Mouse (Mus musculus): ENCODE results near the gene Mpc1. TPM values are rescaled to one million over a fixed set of nuclear protein-coding genes. Genes with fewer than 3 reads are reported as not detected.
A peak's percentile ranks its signal among the peaks of the same experiment; 100 is the strongest.

Gene Mpc1
- 198 and 227 TPM in 2 replicates for total RNA-seq (2015)
- 109 and 143 TPM in 2 replicates for total RNA-seq (2017)

DNA sequence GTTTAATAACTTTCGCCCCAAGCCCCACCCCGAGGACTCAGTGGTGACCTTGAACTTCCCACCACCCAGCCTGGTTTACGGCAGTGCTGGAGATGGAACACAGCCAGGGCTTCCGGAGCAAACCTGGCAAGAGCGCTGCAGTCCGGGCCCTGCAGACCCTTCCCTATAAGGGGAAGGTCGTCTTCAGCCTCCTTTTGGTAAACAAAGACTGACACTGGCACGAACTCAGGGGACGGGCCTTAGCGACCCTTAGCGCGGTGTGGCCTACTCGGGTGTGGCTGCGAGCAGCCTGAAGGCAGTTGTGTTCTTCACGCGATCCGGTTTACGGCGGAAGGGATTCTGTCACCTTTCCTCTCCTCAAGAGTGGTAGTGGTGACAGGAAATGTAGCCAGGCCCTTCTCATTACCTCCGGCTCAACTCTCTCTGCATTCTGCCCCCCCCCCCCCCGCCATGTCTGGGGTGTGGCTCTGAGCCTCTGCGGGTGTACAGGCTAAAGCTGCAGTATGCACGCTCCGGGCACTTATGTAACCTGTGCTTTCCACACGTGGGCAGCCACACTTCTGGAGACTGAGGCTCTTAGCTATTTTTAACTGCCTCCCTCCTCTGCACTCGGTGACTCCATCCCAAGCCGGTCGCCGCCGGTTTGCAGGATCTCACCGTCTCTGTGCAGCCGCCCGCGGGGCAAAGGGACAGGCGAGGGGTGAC lies at the start of gene Mpc1:
Mpc1 (plus strand) TSS at position 84 of the 705 bp plus-strand sequence.
- ATAC-seq (ENCODE audit: poor library complexity, severe bottlenecking): peak; percentile 51

DNA sequence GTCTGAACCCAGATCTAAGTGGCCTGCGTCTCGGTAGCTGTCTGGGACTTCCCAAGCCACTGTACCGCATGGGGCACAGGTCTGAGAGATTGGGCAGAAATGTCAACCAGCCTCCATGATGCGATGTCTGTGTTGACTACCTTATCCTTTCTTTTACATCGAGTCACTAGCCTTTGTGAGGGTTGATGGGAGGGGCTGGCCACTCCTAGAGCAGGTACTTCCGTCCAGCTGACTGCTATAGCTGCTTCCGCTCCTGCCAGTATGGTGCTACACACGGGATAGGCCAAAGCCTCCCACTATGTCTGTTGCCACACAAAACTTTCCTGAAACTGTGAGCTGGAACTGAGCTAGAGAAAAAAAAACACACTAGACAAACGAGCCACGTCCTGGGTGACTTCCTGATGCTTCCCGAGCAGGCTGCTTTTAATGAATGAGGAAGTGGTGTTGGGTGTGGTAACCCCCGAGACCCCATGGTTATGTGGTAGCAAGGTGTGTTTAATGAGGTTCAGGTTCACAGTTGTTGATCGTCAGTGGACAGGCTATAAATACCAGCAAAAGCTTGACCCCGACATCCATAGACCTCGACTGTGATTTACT lies 49.0 kb upstream of the Mpc1 start:
- ATAC-seq (ENCODE audit: poor library complexity, severe bottlenecking): peak; percentile 65

DNA sequence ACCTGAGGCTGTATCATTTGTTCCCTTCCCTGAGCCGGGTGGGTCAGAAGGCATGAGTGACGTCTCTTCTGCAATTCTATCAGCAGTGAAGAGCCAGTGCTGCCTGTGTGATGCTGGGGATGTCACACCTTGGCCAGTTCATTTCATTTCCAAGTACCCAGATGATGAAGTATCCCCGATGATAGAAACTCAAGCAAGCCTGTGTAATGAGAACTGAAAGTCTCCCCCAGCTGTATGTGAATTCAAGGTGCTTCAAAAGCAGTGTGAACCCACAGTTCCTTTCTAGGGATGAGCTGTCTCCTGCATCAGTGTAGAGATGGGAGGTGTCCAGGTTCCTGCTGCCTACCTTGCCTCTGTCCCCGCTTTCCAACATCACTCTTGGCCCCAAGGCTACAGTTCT lies 48.2 kb upstream of the Mpc1 start:
- ATAC-seq (ENCODE audit: poor library complexity, severe bottlenecking): no peak

DNA sequence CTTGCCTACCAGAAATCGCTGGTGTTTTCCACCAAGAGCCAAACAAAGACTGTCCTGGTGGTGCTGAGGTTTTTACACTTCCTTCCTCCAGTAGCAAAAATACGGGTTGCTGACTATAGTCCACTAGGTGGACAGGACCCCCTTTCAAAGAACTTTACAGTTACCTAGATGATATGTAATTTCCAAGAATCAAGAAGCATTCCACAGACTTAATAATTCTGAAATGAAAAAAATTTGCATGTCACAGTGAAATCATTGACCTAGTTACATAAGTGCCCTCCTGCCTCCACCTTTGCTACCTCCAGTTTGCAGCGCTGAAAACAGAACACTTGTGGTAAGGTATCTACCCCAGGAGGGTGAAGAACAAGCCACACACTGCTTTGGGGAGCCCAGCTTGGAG lies 47.0 kb upstream of the Mpc1 start, which contains the start of gene Ccr6:
Ccr6 (plus strand) TSS at position 301 of the 400 bp plus-strand sequence.
- no peak for ATAC-seq (ENCODE audit: poor library complexity, severe bottlenecking)

DNA sequence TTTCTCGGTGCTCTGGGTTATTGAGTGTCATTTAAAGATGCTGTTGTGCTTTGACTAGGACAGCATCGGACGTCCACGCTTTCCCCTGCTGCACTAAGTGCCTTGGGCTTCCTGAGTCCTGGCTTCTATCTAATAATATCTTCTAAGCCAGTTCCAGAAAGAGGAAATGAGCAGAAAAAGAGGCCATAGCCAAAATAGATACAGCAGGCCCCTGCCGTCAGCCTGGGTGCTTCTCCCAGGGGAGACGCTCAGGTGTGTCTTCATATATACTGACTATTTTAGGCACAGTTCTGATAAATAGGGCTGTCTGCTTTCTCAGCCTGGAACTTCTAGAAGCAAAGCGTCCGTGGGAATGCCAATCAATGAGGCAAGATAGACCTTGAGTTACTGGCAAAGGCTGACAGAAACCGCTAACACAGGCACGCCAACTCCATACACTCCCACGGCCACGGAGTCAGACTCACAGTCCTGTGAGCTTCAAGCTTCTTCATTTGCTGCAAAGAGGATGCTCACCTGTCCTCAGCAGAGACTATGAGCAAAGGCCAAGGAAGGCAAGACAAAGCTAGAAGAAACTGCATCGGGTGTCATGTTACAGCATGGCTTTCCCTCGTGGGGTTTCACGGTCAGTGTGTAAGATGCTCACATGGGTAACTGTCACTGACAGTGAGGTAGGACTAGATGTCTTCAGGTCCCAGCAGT lies 44.5 kb upstream of the Mpc1 start:
- ATAC-seq (ENCODE audit: poor library complexity, severe bottlenecking): 0 out of 2 replicates have a peak, but pooled peaks have one; percentile 41

DNA sequence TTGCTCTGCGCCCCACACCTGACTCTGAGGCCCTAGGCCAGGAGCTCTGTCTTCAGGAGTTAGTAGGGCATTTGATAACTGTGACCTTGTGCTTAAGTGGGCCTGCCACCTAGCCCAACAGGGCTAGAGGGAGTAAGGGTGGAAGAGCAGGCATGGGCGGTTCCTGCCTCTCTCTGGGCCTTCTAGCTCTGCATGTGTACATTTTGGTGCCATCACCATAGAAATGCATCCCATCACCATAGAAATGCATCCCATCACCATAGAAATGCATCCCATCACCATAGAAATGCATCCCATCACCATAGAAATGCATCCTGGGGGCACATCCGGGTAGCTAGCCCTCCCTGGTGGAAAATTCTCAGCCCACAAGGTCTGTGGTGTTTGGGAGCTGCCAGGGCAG lies 43.1 kb upstream of the Mpc1 start:
- ATAC-seq (ENCODE audit: poor library complexity, severe bottlenecking): no peak

DNA sequence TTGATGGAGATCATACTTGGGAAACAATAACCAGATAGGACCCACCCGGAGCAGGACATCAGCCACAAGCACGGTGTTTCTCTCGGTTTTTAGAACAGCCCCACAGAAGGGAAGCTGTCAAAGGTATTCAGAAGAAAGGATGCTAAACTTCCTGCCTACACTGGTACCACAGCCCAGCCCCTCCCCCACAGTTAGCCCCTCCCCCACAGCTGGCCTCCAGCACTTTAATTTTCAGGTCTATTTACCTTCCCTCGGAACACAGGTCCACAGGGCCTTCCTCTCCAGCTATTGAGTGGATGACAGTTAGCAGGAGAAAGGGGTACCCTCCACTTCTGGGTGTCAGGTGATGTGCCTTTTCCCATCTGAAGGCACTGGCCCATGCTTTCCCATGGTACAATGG lies 42.2 kb upstream of the Mpc1 start:
- ATAC-seq (ENCODE audit: poor library complexity, severe bottlenecking): no peak

DNA sequence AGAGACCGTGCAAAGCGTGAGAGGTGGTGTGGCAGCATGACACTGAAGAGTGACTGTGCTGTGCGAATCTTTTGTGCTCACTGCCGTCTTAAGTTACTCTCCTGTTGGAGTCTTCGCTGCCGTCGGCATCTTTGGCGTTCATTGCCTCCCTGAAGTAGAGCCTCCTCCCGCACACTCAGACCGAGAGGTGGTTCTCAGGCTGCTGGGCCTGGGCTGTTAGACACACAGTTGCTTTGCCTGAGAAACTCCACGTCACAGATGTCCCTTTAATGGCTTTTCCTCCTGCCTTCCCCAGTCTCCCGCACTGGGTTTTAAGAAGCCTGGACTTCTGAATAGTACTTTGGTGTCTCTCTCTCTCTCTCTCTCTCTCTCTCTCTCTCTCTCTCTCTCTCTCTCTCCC lies 41.1 kb upstream of the Mpc1 start:
- no peak for ATAC-seq (ENCODE audit: poor library complexity, severe bottlenecking)

DNA sequence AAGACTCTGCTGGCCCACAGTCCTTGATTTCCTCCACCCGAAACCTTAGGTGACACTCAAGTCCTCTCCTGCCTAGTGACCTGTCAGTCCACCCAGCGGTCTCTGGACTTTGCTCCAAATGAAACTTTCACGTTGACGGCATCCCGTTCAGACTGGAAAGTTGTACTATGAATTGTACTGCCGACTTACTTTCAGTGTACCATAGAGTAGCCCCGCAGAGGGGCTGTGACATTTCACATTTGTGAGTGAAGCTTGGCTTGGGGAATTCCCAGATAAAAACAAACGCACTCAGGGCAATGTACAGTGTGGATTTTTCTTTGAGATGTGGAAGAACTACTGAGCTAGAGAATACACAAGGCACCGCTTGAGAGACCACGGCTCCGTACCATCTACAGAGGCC lies 40.5 kb upstream of the Mpc1 start:
- no peak for ATAC-seq (ENCODE audit: poor library complexity, severe bottlenecking)

DNA sequence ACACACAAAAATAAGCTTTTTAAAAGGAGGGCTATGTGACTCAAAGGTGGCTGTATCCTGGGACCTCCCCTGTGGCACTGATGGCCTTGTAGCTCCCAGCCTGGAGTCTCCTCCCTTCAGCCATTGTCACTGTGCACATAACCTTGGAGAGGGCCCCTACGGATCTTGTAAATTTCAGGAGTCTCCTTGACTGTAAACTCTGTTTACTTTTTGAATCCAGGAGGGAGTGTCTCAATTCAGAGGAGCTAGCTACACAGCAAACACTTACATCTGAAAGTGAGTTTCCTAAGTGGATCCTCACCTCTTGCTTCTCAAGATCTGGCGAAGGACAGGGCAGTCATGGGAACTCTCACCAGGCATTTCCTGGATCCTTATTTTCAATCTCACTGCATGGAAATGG lies 38.6 kb upstream of the Mpc1 start:
- ATAC-seq (ENCODE audit: poor library complexity, severe bottlenecking): no peak

GRCm38 (mm10) chr17:8246102-8246754 lies 36.5 kb upstream of the Mpc1 start:
- peak; percentile 67; the same call in 1 of the 2 replicates for ATAC-seq (ENCODE audit: poor library complexity, severe bottlenecking)

GRCm38 (mm10) chr17:8251704-8252103 lies 31.0 kb upstream of the Mpc1 start:
- no peak for ATAC-seq (ENCODE audit: poor library complexity, severe bottlenecking)

DNA sequence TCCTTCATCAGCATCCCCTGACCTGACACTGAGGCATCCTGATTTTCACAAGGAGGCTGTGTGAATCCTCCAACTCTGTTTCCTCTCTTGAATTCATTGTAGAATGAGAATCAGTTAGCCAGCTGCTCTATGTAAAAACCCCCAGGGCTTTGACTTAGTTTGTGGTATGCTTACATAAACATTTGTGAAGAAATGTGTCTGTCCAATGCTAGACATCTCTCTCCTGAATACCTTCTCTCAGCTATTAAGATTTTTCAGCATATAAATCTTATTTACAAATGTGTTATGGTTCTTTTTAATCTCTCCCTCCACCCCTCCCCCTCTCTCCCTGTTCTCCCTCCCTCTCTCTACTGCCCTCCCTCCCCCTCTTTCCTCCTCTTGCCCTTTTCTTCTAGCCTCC lies 28.4 kb upstream of the Mpc1 start:
- no peak for ATAC-seq (ENCODE audit: poor library complexity, severe bottlenecking)

GRCm38 (mm10) chr17:8254914-8255313 lies 27.8 kb upstream of the Mpc1 start:
- ATAC-seq (ENCODE audit: poor library complexity, severe bottlenecking): no peak

DNA sequence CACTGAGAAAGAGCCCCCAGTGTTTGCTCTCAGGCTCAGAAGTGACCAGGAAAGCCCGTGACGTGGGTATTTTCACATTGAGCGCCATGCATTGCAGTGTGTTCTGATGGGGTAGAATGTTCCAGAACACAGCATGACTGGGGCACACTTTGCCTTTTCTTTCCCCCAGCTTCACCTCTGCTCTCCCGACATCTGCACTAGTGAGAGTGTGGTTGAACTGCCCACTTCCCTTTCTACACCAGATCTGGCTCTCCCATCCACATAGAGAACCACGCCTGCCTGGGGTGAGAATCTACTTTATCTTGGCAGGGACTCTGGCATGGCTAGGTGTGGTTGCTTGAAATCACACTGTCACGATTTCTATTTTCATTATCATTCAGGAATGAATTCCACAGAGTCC lies 27.1 kb upstream of the Mpc1 start:
- peak; percentile 92 for ATAC-seq (ENCODE audit: poor library complexity, severe bottlenecking)

DNA sequence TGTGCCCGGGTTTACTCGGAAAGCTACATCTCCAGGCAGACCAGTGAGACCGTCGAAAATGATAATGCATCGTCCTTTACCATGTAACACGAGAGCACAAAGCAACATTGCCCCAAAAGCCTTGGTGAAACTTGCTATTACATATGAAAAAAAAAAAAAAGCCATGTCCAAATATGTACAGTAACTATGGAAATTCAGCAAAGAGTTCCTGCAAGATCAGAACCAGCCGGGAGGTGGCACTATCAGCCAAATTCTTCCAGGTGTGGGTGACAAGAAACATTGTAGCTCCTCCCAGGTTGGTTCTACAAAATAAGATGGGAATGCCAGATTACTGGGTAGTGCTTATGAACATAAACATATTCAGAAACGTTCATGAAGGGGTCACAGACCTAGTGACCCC lies 25.7 kb upstream of the Mpc1 start:
- no peak for ATAC-seq (ENCODE audit: poor library complexity, severe bottlenecking)

GRCm38 (mm10) chr17:8264638-8265037 lies 18.1 kb upstream of the Mpc1 start:
- ATAC-seq (ENCODE audit: poor library complexity, severe bottlenecking): peak; percentile 87

DNA sequence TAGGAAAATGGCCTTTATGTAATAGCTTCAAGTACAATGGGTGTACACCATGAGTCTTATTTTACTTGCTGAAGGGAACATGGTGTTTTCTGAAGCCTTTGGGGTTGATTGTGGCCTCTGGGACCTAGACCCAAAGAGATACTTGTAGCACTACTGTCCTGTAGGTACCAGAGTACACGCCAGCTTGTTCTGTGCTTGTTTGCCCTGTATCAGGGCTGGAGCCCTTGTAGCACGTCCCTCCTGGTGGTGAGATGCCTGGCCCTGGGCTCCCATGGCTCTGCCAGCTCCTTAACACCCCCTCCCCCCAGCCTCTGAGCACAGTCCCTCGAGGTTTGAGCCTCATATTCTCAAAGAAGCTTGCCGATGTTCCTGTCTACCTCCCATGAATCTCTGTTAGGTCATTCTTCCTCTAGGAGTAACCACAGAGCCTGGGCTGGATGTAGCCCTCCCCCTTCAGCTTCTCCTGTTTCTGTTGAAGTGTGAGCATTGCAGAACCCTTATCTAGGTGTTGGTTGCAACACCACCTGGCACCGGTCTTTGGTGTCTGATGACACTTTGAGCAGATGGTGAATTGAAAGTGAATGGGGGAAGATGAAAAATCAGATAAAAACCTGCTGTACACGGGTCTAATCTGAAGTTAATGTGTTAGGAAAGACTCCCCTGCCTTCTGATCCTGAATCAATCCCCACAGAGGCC lies 10.5 kb upstream of the Mpc1 start:
- ATAC-seq (ENCODE audit: poor library complexity, severe bottlenecking): peak; percentile 55

DNA sequence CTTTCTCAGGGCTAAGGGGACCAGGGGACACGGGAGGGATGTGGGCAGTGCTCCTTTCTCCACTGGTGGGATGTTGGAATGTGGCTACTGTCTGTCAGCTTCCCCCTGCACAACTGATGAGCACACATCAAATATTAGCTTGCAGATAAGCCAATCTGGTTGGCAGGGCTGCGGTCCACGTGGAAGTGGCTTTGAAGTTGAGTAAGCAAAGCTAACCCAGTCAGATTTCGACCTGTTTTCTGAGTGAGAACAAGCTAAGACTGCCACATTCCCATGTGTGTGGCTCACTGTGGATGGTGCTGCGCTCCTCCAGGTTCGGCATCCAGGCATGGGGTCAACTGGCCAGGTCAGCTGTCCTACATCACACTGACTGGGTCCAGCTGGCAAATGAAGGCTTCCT lies 9.8 kb upstream of the Mpc1 start:
- peak; percentile 53 for ATAC-seq (ENCODE audit: poor library complexity, severe bottlenecking)

- ATAC-seq (ENCODE audit: poor library complexity, severe bottlenecking): peak; percentile 67
These were observed 6.6 kb upstream of the Mpc1 start for GRCm38 (mm10) chr17:8276071-8276470.

GRCm38 (mm10) chr17:8276680-8277079 lies 6.0 kb upstream of the Mpc1 start:
- ATAC-seq (ENCODE audit: poor library complexity, severe bottlenecking): peak; percentile 63

Measured in megakaryocyte, adult 5-6 weeks (primary cell).